ENCODE assay signal across 8 mouse cellular contexts in genomic region chr12:70430307-70430950, GRCm38 (mm10). TPM values are rescaled to one million over a fixed set of nuclear protein-coding genes. Genes with fewer than 3 reads are reported as not detected.
DNase-seq lines count a peak whose midpoint lies in the region; ATAC-seq lines count a peak whose summit lies in the region.

No protein-coding gene starts in this region.

- WGBS in limb, embryonic 11.5 days: 39% methylated on average over 8 of the region's 8 CpGs
- WGBS in limb, embryonic 10.5 days: 45% methylated on average over 8 of the region's 8 CpGs
- 22% methylated on average over 8 of the region's 8 CpGs for WGBS in neural tube, embryonic 13.5 days

- no peak overlapping the region for H3K9ac ChIP-seq in limb, embryonic 11.5 days (ENCODE audit: low read length)
- H3K9ac ChIP-seq in neural tube, embryonic 13.5 days: no peak overlapping the region

- H3K27ac ChIP-seq in limb, embryonic 11.5 days (replicated peaks; ENCODE audit: low read depth, low read length): no peak overlapping the region
- no peak overlapping the region for H3K27ac ChIP-seq in limb, embryonic 10.5 days
- no peak overlapping the region for H3K27ac ChIP-seq in neural tube, embryonic 13.5 days (replicated peaks)

- no peaks in the 10 kb centered on the region for H3K4me1 ChIP-seq in limb, embryonic 11.5 days (ENCODE audit: control insufficient read depth, insufficient read depth, low read length)
- peaks cover 4% of the 10 kb centered on the region; the same call in 1 of the 2 replicates for H3K4me1 ChIP-seq in limb, embryonic 10.5 days
- peaks cover 14% of the 10 kb centered on the region for H3K4me1 ChIP-seq in neural tube, embryonic 13.5 days (replicated peaks)

- peak; percentile 46 for DNase-seq in limb, embryonic 11.5 days (ENCODE audit: low spot score)
- no peak for DNase-seq in limb, embryonic 10.5 days (ENCODE audit: low spot score)
- DNase-seq in Muller cell, postnatal 12 days (ENCODE audit: inconsistent ontology term): peak; percentile 56
- peak; percentile 53 for DNase-seq in cerebellum, adult 8-10 months
- DNase-seq in left cerebral cortex, postnatal 10 days (ENCODE audit: extremely low spot score in 1 of 2, low spot score in 2 of 2): peak; percentile 50 to 54
- DNase-seq in ovary, postnatal 36 days (ENCODE audit: low spot score): no peak

- no peak overlapping the region for H3K4me3 ChIP-seq in limb, embryonic 11.5 days (ENCODE audit: low read depth, low read length)
- H3K4me3 ChIP-seq in limb, embryonic 10.5 days: no peak overlapping the region
- no peak overlapping the region for H3K4me3 ChIP-seq in neural tube, embryonic 13.5 days

- H3K9me3 ChIP-seq in limb, embryonic 11.5 days (ENCODE audit: control insufficient read depth, low read length): no peaks in the 10 kb centered on the region
- no peaks in the 10 kb centered on the region for H3K9me3 ChIP-seq in limb, embryonic 10.5 days (replicated peaks)
- H3K9me3 ChIP-seq in neural tube, embryonic 13.5 days: no peaks in the 10 kb centered on the region

- ATAC-seq in limb, embryonic 11.5 days (ENCODE audit: insufficient number of reproducible peaks, low FRiP score, low TSS enrichment, low read depth): no peak
- ATAC-seq in frontal cortex, adult (ENCODE audit: low TSS enrichment): peak; percentile 76; the same call in 1 of the 2 replicates
- peak; percentile 49 for ATAC-seq in neural tube, embryonic 13.5 days (ENCODE audit: low read depth)

- no peaks in the 10 kb centered on the region for H3K27me3 ChIP-seq in limb, embryonic 11.5 days (ENCODE audit: control insufficient read depth, insufficient read depth, low read length)
- no peaks in the 10 kb centered on the region for H3K27me3 ChIP-seq in limb, embryonic 10.5 days (ENCODE audit: low read depth, poor library complexity, severe bottlenecking)
- H3K27me3 ChIP-seq in neural tube, embryonic 13.5 days: no peaks in the 10 kb centered on the region

- no peaks in the 10 kb centered on the region for H3K36me3 ChIP-seq in limb, embryonic 11.5 days (ENCODE audit: control insufficient read depth, insufficient read depth, low read length)
- H3K36me3 ChIP-seq in limb, embryonic 10.5 days: no peaks in the 10 kb centered on the region
- H3K36me3 ChIP-seq in neural tube, embryonic 13.5 days: no peaks in the 10 kb centered on the region

- no peak overlapping the region for H3K4me2 ChIP-seq in limb, embryonic 11.5 days (ENCODE audit: low read depth, severe bottlenecking)
- peak overlapping the region; percentile 18; the same call in 1 of the 2 replicates for H3K4me2 ChIP-seq in neural tube, embryonic 13.5 days

- intact Hi-C loops in left cerebral cortex, postnatal 10 days (cut with DNase I): loop anchor here (2.0 kb wide), 2 partner anchors 84 to 196 kb away; partner anchors contain the start of gene Trim9

RNA-seq across cellular contexts. Expression of gene Tmx1, which starts 22.5 kb away (rescaled TPM):
- 84.9 and 93.8 TPM in 2 replicates for polyA plus RNA-seq in limb, embryonic 11.5 days (2014; fragmentation: Nextera tagmentation; extraction: Ambion mirVana)
- 100 and 114 TPM in 2 replicates for polyA plus RNA-seq in limb, embryonic 10.5 days (2016; fragmentation: Nextera tagmentation; extraction: Ambion mirVana)
- total RNA-seq in left cerebral cortex, postnatal 10 days (2021): 10 to 100 TPM; 40.6 to 42.6 TPM
- polyA plus RNA-seq in neural tube, embryonic 13.5 days (2015; fragmentation: Nextera tagmentation; extraction: Ambion mirVana): 139 and 155 TPM in 2 replicates

Comparison
In these comparisons a context has a peak if more than half of its experiments do, and no peak if none do; other contexts are left out.
1. DNase-seq: peak in limb, embryonic 11.5 days (single experiment), Muller cell, postnatal 12 days (single experiment), cerebellum, adult 8-10 months (single experiment) and left cerebral cortex, postnatal 10 days (2 of 2); none in limb, embryonic 10.5 days (single experiment) and ovary, postnatal 36 days (single experiment).